Mouse (Mus musculus) kidney, postnatal 25 days (tissue): ENCODE results near the gene Abcb5.
"Not testable (repeated sequence)": the region's sequence is repeated elsewhere in the genome, so short reads cannot be mapped to it uniquely, and the experiment has no call there.

Source experiments
- DNase-seq, 2 experiments: peaks; one replicate each; pipeline ENCODE4 v3.0.0; 2021; ENCODE audit warnings: mixed read lengths in 2 of 2

Gene Abcb5

DNA sequence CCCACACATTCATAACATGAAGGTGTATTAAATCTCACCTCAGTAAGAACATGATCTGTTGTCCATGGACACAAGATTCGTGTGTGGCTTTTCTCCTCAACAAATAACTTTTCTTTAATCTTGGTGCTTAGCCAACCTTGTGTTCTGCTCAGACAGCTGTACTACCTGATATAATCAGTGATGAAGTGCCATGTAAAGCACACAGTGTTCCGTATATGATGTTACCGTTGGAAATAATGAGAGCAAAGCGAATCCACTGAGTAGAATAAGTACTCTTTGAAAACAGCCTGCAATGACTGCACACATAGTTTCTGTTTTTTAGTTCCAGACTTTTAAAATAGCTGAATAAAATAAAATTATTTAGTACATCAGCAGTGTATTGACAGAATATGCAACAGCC is at the start of gene Abcb5:
TSS of gene Abcb5 (minus strand) at position 101 of the 400 bp plus-strand sequence.
- no peak for DNase-seq

DNA sequence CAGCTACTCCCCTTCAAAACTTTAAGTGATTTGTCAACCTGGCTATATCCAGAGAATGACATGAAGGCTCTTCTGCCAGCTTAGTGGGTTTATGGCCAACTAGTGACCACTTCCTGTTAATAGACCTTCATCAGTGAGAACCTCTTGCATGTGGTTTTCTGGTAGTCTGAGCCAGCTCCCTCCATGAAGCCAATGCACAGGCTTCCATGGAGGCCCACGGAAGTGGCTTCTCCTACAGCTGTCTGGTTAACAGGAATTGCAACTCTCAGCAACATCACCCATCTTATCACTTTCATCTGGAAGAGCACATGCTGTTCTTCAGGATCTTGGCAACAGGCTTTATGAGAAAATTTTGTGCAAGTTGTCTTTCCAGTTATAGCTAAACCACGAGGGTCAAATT is 33.0 kb upstream of the Abcb5 start:
- DNase-seq, result no peak

DNA sequence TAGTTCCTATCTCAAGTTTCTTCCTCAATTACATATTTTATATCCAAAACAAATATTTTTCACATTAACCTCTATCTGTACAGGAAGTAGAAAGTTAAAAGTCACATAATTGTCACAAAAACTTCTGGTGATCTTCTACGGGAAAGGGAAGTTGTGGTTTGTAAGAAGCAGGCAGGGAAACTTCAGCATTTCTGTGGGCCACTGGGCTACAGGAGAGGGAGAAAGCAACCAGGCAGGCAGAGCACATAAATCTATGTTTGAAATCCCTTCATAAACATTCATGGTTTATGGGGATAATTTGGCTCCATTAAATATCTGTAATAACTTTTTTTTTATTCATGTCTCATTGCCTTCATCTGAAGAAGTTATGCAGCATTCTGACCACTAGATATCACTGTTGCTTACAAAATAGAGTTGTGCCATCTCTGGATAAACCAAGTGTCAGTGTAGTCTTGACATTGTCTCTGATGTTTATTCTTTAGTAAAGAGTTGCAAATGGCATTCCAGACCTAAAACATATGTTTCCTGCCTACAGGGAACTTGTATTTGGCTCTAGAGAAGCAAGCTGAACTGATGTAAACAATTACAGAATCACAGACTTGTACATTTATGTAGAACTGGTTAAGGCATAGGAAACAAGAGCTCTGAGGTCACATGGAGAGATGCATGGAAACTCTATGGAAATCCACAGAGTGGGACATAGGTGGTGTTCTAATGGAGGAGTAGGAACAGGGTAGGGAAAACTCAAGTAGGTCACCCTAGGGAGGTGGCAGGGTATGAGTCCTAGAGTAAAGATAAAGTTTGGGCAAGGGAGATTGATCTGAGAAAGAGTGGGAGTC is 28.3 kb upstream of the Abcb5 start:
- DNase-seq, result no peak

DNA sequence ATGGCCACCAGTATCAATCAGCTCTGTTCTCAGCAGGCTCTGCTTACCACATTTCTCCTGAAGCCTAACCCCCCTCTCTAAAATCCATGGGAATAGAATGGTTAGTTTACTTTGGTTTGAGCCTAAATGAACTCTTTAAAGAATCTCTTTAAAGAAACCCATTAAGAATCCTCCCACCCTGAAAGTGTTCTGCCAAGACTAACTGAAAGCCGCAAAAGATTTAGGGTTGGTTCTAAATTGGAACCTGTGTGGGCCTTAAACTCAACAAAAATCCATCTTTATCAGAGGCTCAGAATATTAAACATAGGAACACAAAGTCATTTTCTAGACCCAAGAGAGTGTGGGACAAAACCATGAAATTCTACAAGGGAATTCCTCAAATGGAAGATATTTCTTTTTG is 18.6 kb upstream of the Abcb5 start:
- no peak for DNase-seq

DNA sequence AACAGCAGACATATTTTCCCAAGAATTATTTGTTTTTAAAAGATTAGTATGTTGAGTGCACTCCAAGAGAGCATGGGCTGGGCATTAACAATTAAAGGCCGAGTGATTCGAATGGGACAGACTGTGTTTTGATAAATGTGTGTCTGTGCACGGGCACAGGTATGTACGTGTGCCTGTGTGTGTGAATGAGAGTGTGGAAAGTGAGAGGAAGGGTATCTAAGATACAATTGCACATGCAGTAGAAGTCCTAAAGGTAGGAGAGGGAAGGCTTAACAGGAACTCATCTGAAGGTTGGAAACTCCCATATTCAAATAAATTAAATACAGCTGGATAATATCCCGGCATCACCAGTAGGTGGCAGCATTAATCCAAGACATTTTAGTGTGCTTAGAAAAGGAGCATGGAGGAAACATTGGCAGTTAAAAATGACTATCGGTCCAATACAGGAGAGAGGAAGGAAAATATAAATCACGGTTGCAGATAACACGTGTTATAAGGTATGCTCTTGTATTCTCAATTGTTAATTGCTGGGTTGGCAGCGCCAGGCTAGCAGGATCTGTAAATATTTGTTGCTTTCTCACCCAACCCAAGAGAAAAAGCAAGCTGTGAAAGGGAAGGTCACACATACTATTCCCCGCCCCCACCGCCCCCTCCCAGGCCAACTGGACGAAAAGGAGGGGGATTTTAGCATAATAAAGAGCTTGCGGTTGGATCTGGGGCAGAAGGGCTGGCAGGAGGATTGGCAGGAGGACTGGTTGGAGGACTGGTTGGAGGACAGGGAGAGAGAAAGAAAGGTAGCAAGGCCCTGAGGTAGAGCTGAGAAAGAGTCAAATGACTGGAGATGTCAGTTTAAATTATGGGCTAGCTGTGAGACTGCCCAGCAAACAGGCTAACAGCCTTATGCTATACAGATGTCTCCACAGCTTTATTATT is 35.6 kb downstream of the Abcb5 start:
- DNase-seq, result peak; percentile 56 to 78

DNA sequence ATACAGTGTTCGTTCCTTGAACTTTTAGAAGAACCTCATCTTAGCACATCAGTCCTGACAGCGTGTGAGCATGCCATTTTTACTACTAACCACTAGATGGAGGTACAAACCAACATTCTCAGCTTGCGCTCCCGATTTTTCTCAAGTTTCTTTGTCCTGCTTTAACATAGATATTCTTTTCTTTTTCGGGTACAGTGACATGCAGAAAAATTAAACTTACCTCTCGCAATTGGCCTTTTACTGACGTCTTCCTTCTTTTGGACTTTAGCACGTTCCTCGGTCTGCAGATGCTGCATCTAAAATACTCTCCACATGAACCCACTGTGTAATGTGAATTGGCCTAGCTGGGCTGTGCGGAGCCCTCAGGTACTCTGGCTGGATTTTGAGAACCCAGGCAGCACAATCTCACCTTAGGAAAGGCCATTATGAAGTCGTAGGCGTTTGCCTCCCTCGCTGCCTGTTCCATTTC is 39.4 kb downstream of the Abcb5 start:
- DNase-seq, result peak in 1 of 2 experiments; percentile 12

DNA sequence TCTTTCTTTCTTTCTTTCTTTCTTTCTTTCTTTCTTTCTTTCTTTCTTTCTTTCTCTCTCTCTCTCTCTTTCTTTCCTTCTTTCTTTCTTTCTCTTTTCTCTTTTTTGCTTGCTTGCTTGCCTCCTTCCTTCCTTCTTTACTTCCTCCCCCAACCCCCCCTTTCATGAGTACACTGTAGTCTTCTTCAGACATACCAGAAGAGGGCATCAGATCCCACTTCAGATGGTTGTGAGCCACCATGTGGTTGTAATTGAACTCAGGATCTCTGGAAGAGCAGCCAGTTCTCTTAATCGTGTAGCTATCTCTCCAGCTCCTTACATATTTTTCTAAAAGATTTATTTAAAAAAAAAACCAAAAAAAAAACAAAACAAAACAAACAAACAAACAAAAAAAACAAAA is 42.3 kb downstream of the Abcb5 start:
- DNase-seq, result not testable (repeated sequence)

DNA sequence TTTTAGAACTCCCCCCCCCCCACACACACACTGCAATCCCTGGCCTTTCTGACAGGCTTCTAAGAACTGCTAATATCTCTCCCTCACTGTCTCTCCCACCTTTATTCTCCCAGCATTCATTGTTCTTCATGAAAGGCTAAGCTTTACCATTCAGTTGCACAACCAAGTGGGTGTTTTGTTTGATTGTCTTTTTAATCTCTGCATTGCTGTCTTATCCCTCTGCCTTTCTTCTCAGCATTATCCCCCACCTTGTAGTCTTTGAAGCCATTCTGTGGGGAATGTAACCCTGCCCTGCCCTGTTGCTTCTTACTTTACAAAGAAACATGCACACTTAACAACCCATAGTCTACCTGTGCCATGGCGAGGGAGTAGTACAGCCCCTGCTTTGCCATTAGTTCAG is 48.5 kb downstream of the Abcb5 start:
- no peak for DNase-seq

DNA sequence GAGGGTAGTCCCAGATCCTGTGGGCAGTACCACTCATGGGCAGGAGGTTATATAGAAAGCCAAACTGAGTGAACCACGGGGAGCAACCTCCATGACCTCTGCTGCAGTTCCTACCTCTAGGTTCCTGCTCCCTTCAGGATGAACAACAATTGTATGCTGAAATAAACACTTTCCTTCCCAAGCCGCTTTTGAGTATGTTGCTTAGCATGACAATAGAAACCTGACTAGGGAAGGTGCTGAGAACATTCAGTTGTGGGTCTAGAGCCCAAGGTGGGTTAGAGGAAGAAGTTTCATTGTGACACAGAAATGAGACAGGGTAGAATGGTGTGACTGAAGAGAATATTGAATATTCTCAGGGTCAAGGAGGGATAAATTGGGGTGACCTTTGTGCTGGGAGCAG is 55.9 kb downstream of the Abcb5 start:
- DNase-seq, result no peak

DNA sequence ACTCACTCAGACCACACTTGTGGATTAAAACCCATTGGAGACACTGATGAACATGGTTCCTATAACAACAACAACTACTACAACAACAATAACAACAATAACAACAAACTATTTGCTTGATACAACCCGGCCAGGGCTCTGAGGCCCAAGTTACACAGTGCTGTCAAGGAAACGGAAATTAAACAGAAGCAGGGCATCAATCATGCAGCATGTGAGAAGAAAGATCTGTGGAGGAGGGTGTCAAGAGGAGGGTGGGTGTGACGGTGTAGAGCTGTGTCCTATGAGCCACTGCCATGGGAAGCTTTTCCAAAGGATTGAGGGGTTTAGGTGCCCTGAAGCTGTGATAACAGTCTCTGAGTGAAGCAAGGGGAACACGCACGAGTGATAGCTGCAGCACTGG is 64.0 kb downstream of the Abcb5 start:
- DNase-seq, result no peak

DNA sequence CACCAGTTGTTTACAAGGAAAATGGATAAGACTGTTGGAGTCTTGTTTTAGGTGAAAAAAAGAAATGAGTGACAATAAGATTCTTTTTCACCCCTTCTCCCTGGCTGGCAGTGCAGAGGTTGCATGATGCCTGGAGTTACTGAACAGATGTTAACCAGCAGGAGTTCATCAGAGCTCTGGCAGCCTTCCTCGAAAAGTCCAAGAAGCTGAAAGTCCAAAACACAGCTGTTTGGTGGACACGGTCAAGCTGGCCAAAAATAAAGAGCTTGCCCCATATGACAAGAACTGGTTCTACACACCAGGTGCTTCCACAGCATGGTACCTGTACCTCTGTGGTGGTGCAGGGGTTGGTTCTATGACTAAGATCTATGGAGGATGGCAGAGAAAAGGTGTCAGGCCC is 78.3 kb downstream of the Abcb5 start:
- no peak for DNase-seq

DNA sequence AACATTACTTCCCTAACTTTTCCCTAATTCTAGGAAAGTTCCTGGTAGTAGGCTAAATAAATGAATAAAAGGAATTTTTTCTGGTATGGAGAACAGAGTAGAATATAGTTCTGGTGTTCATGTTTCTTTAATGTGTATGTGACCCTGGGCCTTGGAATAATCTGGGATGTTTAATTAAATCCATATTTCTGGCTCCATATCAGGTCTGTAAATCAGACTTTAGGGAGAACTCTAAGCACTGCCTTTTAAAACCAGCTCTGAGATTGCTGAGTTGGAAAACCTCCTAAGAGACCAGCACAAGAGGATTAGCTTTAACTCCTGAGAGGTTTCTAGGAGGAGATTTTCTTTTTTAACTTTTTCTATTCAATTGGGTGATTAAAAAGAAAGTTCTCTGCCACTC is 83.4 kb downstream of the Abcb5 start:
- no peak for DNase-seq

DNA sequence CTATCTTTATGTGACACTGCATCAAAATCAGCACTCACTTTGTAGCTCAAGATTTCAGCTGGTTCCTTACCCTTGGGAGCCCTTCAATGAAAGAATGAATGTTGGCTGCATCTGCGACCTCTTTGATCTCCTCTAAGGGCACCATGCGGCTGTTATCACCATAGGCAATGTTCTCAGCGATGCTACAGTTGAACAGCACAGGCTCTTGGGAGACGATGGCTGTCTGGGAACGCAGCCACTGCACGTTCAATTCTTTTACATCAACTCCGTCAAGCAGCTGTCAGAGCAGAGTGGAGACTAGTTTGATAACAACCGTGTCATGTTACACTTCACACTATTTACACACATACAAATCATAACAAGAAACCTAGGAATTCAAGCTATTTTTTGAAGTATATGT is 93.5 kb downstream of the Abcb5 start:
- DNase-seq, result no peak

DNA sequence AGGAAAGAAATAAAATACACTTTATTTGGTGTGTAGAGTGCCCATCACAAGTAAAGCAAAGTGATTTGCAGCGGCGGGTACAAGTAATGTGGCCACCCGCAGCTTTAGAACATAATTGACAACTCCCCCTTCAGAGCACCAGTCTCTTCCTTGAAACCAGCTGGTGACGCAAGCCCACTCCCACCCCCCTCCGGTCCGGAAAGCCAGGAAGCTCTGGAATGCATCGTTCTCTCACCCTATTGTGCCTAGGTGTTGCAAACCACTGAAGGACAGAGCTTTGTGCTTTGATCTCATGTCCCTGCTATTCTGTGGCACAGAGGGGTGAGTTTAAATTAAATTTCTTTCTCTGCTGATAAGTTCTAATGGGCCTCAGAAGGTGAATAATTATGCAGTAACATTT is 110.1 kb downstream of the Abcb5 start:
- no peak for DNase-seq

DNA sequence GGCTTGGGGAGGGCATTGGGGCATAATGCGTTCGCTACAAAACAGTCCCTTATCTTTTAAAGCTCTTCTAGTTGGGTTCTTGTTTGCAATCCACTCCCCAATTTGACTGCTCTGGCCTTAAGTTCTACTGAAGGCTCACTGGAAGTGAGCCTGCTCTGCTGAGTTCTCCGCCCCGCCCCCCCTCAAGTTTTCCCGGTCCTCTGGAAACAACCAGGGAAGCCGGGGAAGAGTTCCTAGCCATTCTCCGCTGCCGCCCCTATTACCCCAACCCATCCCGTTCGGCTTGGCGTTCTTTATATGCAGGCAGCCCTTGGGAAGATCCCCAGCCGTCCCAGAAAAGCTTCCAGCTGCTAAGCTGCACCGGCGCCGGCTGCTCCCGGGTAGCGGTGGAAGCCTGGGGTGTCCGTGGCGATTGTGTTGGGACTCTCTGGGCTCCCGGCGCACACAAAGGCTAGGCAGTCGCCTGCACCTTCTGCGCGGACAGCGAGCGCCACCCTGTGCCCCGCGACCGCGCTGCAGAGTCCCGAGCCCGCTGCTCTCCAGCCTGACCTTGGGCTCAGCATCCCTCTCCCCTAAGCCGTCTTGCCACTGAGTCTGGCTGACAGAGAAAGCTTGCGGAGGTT is 111.3 kb downstream of the Abcb5 start:
- DNase-seq, result peak; percentile 64 to 73

DNA sequence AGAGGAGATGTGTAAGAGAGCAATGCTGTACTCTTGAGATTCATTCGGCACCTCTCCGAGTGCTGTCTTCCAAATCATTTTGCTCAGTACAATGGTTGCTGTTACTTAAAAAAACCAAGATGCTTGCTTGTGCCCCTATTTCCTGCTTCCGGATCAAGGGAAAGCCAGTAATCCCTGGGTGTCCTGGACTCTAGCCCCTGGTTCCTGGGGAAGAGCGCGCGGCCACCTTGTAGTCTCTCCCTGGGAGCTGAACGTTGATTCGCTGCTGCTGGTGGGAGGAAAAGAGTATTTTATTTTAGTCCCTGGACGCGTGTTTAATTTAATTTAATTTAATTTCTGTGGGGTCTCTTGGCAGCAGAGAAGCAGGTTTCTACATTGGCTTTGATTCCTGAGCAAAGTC is 111.8 kb downstream of the Abcb5 start:
- DNase-seq, result no peak

DNA sequence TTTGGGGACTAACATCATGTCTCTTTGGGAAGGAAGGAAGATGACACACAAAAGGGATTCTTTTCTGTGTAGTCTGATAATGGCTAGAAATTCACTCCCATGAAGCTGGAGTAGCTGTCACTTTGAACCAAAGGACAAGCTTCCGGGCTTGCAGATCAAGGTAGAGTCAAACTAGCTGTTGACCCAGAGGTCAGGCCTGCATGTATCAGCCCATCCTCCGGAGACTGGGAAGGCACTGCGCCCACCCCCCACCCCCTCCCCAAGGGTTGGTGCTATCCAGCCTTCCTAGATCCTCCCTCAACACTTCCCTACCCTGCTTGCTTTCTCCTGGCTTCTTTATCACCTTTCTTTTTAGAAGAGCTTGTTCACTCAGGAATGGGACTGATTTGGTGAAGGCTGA is 112.9 kb downstream of the Abcb5 start:
- no peak for DNase-seq

DNA sequence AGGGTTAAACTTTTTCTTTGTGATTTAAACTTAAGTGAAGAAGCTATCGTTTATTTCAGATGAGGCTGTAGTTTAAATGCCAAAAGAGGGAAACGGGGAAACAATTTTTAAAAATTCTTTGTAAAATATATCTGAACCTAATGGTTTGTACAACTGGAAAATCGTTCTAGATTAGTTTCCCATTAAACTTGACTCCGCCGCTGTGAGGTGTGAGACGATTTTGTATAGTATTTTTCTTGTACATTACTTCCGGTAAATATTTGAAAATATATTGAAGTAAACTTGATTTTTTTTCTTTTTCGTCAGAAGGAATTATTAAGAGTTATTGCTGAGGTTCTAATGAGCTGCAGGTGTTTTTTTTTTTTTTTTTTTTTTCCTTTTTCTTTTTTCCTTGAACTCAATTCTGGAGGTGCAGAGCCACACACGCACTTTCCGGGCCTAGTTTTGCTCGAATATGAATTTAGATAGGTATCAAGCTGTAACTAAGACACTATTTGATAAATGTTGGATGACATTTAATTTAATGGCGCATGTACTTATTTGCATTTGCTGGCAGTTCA is 115.3 kb downstream of the Abcb5 start:
- DNase-seq, result no peak

DNA sequence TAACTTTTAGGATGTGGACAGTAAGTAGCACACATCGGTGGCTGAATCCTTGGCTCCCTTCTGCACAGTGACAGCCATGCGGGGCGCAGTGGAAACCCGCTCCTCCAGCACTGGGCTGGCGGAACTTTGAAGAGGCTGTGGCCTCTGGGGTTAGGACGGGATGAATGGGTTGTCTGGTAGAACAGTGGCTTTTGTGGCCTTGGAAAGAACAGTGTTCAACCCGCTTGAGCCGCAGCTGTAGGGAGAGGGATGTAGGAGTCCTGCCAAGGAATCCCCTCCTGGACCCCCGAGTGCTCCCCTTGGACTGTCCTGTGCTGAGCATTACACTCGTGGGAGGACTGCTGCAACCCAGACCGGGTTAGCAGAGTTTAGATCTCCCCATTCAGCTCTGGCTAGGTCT is 116.2 kb downstream of the Abcb5 start:
- DNase-seq, result no peak

DNA sequence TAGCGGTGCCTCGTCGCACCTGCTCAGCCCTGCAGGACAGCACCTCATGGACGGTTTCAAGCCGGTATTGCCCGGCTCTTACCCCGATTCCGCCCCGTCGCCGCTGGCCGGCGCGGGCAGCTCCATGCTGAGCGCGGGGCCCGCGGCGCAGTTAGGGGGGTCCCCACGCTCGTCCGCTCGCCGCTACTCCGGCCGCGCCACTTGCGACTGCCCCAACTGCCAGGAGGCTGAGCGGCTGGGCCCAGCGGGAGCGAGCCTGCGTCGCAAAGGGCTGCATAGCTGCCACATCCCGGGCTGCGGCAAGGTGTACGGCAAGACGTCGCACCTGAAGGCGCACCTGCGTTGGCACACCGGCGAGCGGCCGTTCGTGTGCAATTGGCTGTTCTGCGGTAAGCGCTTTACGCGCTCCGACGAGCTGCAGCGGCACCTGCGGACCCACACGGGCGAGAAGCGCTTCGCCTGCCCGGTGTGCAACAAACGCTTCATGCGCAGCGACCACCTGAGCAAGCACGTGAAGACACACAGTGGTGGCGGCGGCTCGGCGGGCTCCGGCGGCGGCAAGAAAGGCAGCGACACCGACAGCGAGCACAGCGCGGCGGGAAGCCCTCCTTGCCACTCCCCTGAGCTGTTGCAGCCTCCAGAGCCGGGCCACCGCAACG is 116.9 kb downstream of the Abcb5 start:
- no peak for DNase-seq

DNA sequence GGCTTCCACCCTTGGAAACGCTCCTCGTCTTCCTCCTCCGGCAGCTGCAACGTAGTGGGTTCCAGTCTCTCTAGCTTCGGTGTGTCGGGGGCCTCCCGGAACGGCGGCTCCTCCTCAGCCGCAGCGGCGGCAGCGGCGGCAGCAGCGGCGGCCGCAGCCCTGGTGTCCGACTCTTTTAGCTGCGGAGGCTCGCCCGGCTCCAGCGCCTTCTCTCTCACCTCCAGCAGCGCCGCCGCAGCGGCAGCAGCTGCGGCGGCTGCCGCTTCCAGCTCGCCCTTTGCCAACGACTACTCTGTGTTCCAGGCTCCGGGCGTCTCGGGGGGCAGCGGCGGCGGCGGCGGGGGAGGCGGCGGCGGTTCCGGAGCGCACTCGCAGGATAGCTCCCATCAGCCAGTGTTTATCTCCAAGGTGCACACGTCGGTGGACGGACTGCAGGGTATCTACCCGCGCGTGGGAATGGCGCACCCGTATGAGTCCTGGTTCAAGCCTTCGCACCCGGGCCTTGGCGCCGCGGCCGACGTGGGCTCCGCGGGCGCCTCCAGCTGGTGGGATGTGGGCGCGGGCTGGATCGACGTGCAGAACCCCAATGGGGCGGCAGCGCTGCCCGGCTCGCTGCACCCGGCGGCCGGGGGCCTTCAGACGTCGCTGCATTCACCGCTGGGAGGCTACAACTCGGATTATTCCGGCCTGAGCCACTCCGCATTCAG is 117.6 kb downstream of the Abcb5 start:
- DNase-seq, result peak; percentile 10 to 34
